Mouse (Mus musculus) inflammation-experienced regulatory T-cells, adult 6 months (primary cell): ENCODE measurements around the gene 2510009E07Rik. TPM values are rescaled to one million over a fixed set of nuclear protein-coding genes. Genes with fewer than 3 reads are reported as not detected.

Experiments
- ATAC-seq: one replicate; pipeline ENCODE4 v1.8.0; 2017
- polyA plus RNA-seq, 3 experiments: library from polyadenylated mRNA; unstranded; fragments of 100-300 nt; shearing (Covaris generic); gene quantifications; one replicate each; pipeline ENCODE4 v1.2.1; 2017

The 2510009E07Rik gene
- polyA plus RNA-seq, 3 experiments from 2014 or later: 0.30 to 4.1 (median 3.0) TPM

DNA sequence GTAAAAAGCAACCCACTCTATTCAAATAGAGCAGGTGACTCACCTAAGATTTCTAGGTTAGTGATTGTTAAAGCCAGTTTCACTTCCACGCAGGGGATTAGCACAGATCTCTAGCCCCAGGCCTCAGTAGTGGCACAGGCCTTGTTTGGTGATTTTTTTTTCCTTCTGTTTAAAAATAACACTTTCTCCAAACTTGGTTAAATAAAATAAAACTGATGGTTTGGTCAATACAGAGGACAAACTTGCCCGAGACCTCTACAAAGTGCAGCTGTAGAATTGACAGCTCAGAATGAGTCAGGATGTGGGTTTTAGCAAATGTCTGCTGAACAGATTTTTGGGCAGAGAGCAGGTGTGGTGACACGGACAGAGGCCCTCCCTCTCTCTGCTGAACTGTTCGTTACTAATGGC lies 62.6 kb downstream of the 2510009E07Rik start:
- peak; percentile 80 for ATAC-seq

DNA sequence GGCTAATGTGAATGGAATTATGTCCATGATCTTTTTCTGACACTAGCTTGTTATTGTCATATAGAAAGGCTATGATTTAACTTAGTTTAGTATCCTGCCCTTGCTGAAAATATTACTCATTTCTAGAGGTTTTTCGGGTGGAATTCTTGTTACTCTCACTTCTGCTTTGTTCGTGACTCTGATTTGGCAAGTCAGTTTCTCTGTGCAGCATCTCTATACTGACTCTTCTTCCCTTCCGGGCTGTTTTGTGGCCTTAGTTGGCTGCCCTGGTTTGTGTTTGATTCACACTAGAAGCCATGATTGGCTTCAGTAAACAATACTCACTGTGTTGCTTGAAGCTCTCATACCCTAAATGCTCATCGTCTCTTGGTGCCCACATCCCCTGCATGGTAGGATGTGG lies 63.9 kb downstream of the 2510009E07Rik start:
- ATAC-seq: no peak

DNA sequence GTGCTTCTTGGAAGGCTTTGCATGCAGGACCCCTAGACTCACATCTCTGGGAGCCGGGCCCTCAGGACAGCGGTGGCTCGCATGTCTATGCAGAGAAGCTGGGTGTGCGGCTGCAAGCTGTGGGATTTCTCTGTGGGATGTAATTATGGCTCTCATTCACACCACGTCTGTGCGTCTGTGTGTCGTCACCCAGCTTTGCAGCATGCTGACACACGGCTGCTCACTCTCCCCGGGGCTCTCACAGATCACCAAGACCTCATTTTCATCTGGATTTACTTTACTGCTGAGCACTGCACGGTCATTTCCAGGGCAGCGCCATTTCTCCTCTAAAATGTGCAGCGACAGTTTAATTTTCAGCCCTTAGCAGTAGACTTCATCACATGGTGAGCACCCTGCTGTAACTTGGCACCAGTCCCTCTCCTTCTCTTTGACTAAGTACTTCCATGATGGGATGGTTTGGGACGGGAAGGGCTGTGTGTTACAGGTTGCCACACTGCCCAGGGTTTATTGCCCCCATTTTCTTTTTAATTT lies 66.3 kb downstream of the 2510009E07Rik start:
- no peak for ATAC-seq

DNA sequence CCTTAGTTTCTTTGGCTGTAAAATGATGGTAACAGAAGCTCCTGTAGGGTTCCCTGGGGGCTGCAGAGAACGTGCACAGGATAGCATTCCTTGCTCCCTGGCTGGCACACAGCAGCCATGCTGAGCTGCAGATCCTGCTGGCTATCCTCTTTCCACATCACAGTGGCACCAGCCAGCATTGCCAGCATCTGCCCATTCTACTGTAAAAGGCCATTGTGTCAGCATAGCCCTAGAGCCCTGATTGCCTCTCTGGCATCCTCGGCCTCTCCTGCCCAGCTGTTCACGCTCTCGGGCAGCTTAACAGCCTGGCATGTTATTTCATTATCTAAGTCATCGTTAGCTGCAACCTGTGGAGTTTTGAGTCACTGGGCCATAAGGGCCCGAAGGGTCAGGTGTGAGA lies 67.2 kb downstream of the 2510009E07Rik start:
- no peak for ATAC-seq

DNA sequence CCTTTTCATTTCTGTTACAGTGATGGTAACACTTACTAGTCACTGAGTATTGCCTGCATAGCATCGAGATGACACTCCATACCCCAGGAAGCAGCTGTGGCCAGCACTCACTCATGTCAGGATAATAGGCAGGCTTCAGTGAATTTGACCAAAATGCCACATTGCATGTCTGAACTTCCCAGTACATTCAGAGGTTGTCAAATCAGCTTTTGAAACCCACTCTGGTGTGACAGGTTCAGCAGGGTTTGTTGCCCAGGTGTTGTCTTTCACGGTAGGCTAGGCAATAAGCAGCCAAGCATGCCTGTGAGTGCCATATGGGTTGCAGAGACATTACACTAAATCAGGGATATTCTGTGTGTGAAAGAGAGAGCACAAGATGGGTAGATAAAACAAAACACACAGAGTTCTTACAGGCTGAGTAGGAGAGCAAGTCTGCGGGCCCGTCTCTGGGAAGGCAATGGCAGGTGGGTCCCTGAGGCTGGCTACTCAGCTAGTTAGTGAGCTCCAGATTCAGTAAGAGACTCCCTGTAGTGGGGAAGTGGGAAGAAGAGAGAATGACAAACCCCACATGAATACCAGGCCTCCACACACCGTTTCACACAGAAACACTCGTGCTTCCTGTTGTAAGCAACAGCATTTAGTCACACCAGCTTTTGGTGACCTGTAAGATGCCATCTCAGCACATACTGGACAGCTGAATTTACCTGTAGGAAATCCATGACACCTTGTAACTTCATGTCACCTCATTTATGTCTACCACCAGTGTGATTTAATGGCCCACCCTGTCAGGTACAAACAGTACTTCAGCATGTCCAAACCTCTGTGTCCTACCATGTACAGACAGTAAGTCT lies 68.5 kb downstream of the 2510009E07Rik start:
- ATAC-seq: no peak

DNA sequence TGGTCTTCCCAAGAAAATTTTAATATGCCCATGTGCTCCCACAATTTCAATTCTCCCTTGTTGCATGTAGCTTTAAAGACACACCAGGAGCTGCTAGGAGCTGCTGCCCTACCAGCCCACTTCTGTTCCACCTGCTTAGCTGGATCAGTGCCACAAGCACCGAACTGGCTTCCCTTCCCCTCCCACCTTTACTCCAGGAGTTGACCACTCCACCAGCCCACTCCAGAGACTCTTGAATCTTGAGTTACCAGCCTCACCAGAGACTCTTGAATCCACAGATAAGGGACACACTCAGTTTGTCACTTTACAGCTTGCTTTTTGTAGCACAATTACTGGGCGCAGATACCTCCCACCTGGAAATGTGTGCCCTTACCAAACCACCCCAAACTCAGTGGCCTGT lies 73.8 kb downstream of the 2510009E07Rik start:
- no peak for ATAC-seq

DNA sequence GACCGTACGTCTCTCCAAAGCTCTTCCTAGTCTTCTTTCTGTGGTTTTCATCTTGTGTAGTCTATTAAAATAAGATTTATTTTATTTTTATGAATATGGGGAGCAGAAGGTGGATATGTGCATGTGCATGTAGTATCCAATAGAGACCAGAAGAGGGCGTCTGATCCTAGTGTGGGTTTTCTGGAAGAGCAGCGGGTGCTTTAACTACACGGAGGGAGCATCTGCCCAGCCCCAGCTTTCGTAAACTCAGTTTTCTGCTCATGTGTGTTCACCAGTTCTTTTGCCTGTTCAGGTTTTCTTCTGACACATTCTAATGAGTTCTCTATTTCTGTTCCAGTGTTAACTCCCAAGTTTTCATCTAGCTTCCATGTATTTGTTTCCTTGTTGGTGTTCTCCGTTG lies 78.7 kb downstream of the 2510009E07Rik start:
- no peak for ATAC-seq

- no peak for ATAC-seq
Observed at GRCm38 (mm10) chr16:21610473-21610872, 84.0 kb downstream of the 2510009E07Rik start.

GRCm38 (mm10) chr16:21608176-21608865 lies 86.1 kb downstream of the 2510009E07Rik start:
- ATAC-seq: no peak

DNA sequence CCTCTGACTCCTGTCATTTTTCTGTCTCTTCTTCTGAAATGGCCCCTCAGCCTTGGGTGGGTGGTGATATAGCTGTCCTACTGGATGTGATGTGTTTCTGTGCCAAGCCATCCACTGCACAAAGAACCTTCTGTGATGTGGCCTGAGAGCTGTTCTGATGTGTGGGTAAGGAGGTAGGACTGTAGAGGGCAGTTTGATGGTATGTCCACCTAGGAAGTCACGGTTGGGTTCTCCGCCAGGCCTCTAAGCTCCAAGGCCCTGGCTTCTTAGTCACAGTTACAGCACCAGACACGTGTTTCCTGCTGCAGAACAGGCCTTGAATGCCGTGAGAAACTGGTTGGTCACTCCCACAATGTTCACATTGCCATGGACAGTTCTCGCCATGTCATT lies 86.8 kb downstream of the 2510009E07Rik start:
- ATAC-seq: no peak

GRCm38 (mm10) chr16:21607021-21607650 lies 87.3 kb downstream of the 2510009E07Rik start:
- no peak for ATAC-seq

- no peak for ATAC-seq
Observed at GRCm38 (mm10) chr16:21606249-21607020, 88.0 kb downstream of the 2510009E07Rik start.

DNA sequence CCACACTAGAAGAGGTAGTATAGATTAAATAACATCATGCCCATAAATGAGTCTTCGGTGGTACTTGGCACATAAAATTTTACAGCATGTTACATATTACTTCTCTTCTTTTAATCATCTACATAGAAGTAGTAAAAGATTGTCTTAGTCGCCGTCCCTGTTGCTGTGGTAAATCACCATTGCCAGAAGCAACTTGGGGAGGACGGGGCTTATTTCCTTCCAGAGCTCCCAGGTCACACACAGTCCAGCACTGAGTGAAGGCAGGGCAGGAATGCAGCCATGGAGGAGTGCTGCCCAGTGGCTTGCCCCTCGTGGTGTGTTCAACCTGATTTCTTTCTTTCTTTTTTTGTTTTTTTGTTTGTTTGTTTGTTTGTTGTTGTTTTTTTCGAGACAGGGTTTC lies 90.1 kb downstream of the 2510009E07Rik start:
- ATAC-seq: no peak

Other genes starting within 250 kb of the 2510009E07Rik start
- gene Ehhadh, start 93.1 kb upstream of the 2510009E07Rik start, polyA plus RNA-seq: 1 to 10 TPM; 3.2 to 7.9 (median 6.3) TPM
- under 1 TPM; 0.26 to 0.42 (median 0.38) TPM for gene Map3k13, start 99.7 kb upstream of the 2510009E07Rik start, polyA plus RNA-seq